In genomic region chr1:136040874-136041273, GRCm38 (mm10) we compare ENCODE assay signal across 20 mouse cellular contexts. TPM values are rescaled to one million over a fixed set of nuclear protein-coding genes. Genes with fewer than 3 reads are reported as not detected.
DNase-seq lines count a peak whose midpoint lies in the region; ATAC-seq and TF ChIP-seq lines count a peak whose summit lies in the region.
"Had no signal": no experiment of that assay in that cellular context is flagged by ENCODE, and none has a peak within 500 bp of the region (broad histone marks: within the 10 kb centered on the region; RNA-seq: fewer than 3 reads in every experiment).

No protein-coding gene starts in this region.

- H3K4me1 ChIP-seq in hindbrain, embryonic 14.5 days (replicated peaks; ENCODE audit: control insufficient read depth, insufficient read depth, low read length), result peaks cover 5% of the 10 kb centered on the region; the same call in 1 of the 2 replicates
- H3K4me1 ChIP-seq in hindbrain, embryonic 11.5 days (replicated peaks; ENCODE audit: control insufficient read depth, insufficient read depth, low read length), result no peaks in the 10 kb centered on the region
- H3K4me1 ChIP-seq in lung, postnatal 0 days (ENCODE audit: insufficient read depth, low read depth, low read length), result no peaks in the 10 kb centered on the region
- H3K4me1 ChIP-seq in limb, embryonic 12.5 days (replicated peaks), result peaks cover 16% of the 10 kb centered on the region
- peaks cover 11% of the 10 kb centered on the region for H3K4me1 ChIP-seq in stomach, embryonic 16.5 days (ENCODE audit: control insufficient read depth, insufficient read depth, low read length)
- H3K4me1 ChIP-seq: liver, embryonic 12.5 days had no signal

- H3K9ac ChIP-seq in hindbrain, embryonic 14.5 days, result no peak overlapping the region
- H3K9ac ChIP-seq in hindbrain, embryonic 11.5 days (ENCODE audit: low read depth, low read length), result no peak overlapping the region
- H3K9ac ChIP-seq in lung, postnatal 0 days (replicated peaks; ENCODE audit: low read depth), result no peak overlapping the region
- no peak overlapping the region for H3K9ac ChIP-seq in limb, embryonic 12.5 days (replicated peaks)
- H3K9ac ChIP-seq in stomach, embryonic 16.5 days (ENCODE audit: low read length), result peak overlapping the region; percentile 19; the same call in 1 of the 2 replicates
- H3K9ac ChIP-seq: forebrain, embryonic 15.5 days; liver, embryonic 12.5 days had no signal

- H3K4me2 ChIP-seq in hindbrain, embryonic 14.5 days (replicated peaks), result no peak overlapping the region
- H3K4me2 ChIP-seq in hindbrain, embryonic 11.5 days (replicated peaks; ENCODE audit: low read depth, low read length), result no peak overlapping the region
- H3K4me2 ChIP-seq in lung, postnatal 0 days (replicated peaks; ENCODE audit: low read depth, low read length), result no peak overlapping the region
- H3K4me2 ChIP-seq in limb, embryonic 12.5 days, result peak overlapping the region; percentile 34
- peak overlapping the region; percentile 23 for H3K4me2 ChIP-seq in stomach, embryonic 16.5 days (ENCODE audit: low read depth, low read length)
- H3K4me2 ChIP-seq: forebrain, embryonic 15.5 days; liver, embryonic 12.5 days had no signal

- peak; percentile 35; the same call in 1 of the 2 replicates for ATAC-seq in hindbrain, embryonic 14.5 days (ENCODE audit: low FRiP score)
- no peak for ATAC-seq in hindbrain, embryonic 11.5 days (ENCODE audit: low FRiP score)
- peak; percentile 16; the same call in 1 of the 2 replicates for ATAC-seq in lung, postnatal 0 days
- ATAC-seq in limb, embryonic 12.5 days (ENCODE audit: insufficient number of reproducible peaks, insufficient read depth, low FRiP score, low TSS enrichment, low read depth), result no peak
- peak; percentile 8; the same call in 1 of the 2 replicates for ATAC-seq in stomach, embryonic 16.5 days (ENCODE audit: insufficient read depth, low FRiP score)
- ATAC-seq: forebrain, embryonic 15.5 days; liver, embryonic 12.5 days; Patski had no signal

- H3K27ac ChIP-seq in hindbrain, embryonic 14.5 days, result no peak overlapping the region
- no peak overlapping the region for H3K27ac ChIP-seq in hindbrain, embryonic 11.5 days (ENCODE audit: low read depth, low read length)
- no peak overlapping the region for H3K27ac ChIP-seq in lung, postnatal 0 days (ENCODE audit: low read length)
- H3K27ac ChIP-seq in limb, embryonic 12.5 days, result no peak overlapping the region
- no peak overlapping the region for H3K27ac ChIP-seq in stomach, embryonic 16.5 days (ENCODE audit: low read length)
- H3K27ac ChIP-seq in layer of hippocampus, adult 2 months, result no peak overlapping the region
- H3K27ac ChIP-seq: forebrain, embryonic 15.5 days; liver, embryonic 12.5 days had no signal

- no peak overlapping the region for H3K4me3 ChIP-seq in hindbrain, embryonic 14.5 days (replicated peaks; ENCODE audit: low read length)
- H3K4me3 ChIP-seq in hindbrain, embryonic 11.5 days (ENCODE audit: low read depth, low read length), result no peak overlapping the region
- H3K4me3 ChIP-seq in lung, postnatal 0 days (ENCODE audit: low read depth, low read length), result no peak overlapping the region
- no peak overlapping the region for H3K4me3 ChIP-seq in limb, embryonic 12.5 days (replicated peaks)
- no peak overlapping the region for H3K4me3 ChIP-seq in stomach, embryonic 16.5 days (replicated peaks; ENCODE audit: low read length)
- H3K4me3 ChIP-seq in layer of hippocampus, adult 2 months, result no peak overlapping the region
- H3K4me3 ChIP-seq: forebrain, embryonic 15.5 days; liver, embryonic 12.5 days had no signal

- no peaks in the 10 kb centered on the region for H3K27me3 ChIP-seq in hindbrain, embryonic 14.5 days (ENCODE audit: control insufficient read depth, insufficient read depth, low read length)
- no peaks in the 10 kb centered on the region for H3K27me3 ChIP-seq in hindbrain, embryonic 11.5 days (ENCODE audit: control insufficient read depth, insufficient read depth, low read length)
- no peaks in the 10 kb centered on the region; the same call in 1 of the 2 replicates for H3K27me3 ChIP-seq in lung, postnatal 0 days (replicated peaks; ENCODE audit: insufficient read depth, low read length)
- H3K27me3 ChIP-seq in limb, embryonic 12.5 days, result peaks cover 9% of the 10 kb centered on the region
- H3K27me3 ChIP-seq in stomach, embryonic 16.5 days (ENCODE audit: control insufficient read depth, insufficient read depth, low read length), result no peaks in the 10 kb centered on the region
- H3K27me3 ChIP-seq: forebrain, embryonic 15.5 days; Patski had no signal

- 35% methylated on average over 4 of the region's 4 CpGs for WGBS in hindbrain, embryonic 14.5 days
- 41% methylated on average over 4 of the region's 4 CpGs for WGBS in hindbrain, embryonic 11.5 days
- WGBS in lung, postnatal 0 days, result 8% methylated on average over 3 of the region's 4 CpGs
- WGBS in limb, embryonic 12.5 days, result 38% methylated on average over 4 of the region's 4 CpGs
- WGBS in stomach, embryonic 16.5 days, result 16% methylated on average over 4 of the region's 4 CpGs

- no peak for TF ChIP-seq EP300 in lung, postnatal 0 days (IDR thresholded peaks at IDR 0.05)

- no peaks in the 10 kb centered on the region for H3K36me3 ChIP-seq in hindbrain, embryonic 14.5 days (replicated peaks; ENCODE audit: control insufficient read depth, insufficient read depth)
- no peaks in the 10 kb centered on the region for H3K36me3 ChIP-seq in hindbrain, embryonic 11.5 days (ENCODE audit: control insufficient read depth, insufficient read depth, low read length)
- no peaks in the 10 kb centered on the region for H3K36me3 ChIP-seq in lung, postnatal 0 days (ENCODE audit: insufficient read depth, low read length)
- H3K36me3 ChIP-seq in limb, embryonic 12.5 days, result peaks cover 2% of the 10 kb centered on the region; the same call in 1 of the 2 replicates
- H3K36me3 ChIP-seq in stomach, embryonic 16.5 days (ENCODE audit: control insufficient read depth, insufficient read depth, low read length), result no peaks in the 10 kb centered on the region

- DNase-seq in hindbrain, embryonic 14.5 days (ENCODE audit: low spot score), result peak; percentile 28
- DNase-seq in hindbrain, embryonic 11.5 days (ENCODE audit: low spot score), result no peak
- DNase-seq in lung, postnatal 0 days (ENCODE audit: low spot score), result no peak
- DNase-seq in lung, adult 18-20 months, result no peak
- no peak for DNase-seq in layer of hippocampus, adult 2 months (ENCODE audit: low spot score in 2 of 2)
- DNase-seq: adrenal gland, adult 8-10 months; cerebellum, adult 11-12 months; gastrocnemius, postnatal 36 days; right cerebral cortex, postnatal 14 days had no signal

- TF ChIP-seq CTCF in lung, postnatal 0 days (IDR thresholded peaks at IDR 0.05), result no peak
- TF ChIP-seq CTCF in layer of hippocampus, adult 2 months (conservative IDR thresholded peaks at IDR 0.05), result no peak

- no peaks in the 10 kb centered on the region for H3K9me3 ChIP-seq in hindbrain, embryonic 14.5 days (ENCODE audit: control insufficient read depth, low read length)
- no peaks in the 10 kb centered on the region for H3K9me3 ChIP-seq in hindbrain, embryonic 11.5 days (ENCODE audit: control insufficient read depth, low read length)
- no peaks in the 10 kb centered on the region for H3K9me3 ChIP-seq in lung, postnatal 0 days (ENCODE audit: low read length)
- H3K9me3 ChIP-seq in limb, embryonic 12.5 days, result no peaks in the 10 kb centered on the region
- no peaks in the 10 kb centered on the region for H3K9me3 ChIP-seq in stomach, embryonic 16.5 days (replicated peaks; ENCODE audit: control insufficient read depth, low read length)
- H3K9me3 ChIP-seq: forebrain, embryonic 15.5 days; liver, embryonic 12.5 days had no signal

RNA-seq across cellular contexts. Expression of gene Ascl5, which starts 9.7 kb away (rescaled TPM):
- not detected in 2 replicates for polyA plus RNA-seq in hindbrain, embryonic 14.5 days (2014; fragmentation: Nextera tagmentation; extraction: Ambion mirVana)
- not detected in 2 replicates for polyA plus RNA-seq in hindbrain, embryonic 11.5 days (2014; fragmentation: Nextera tagmentation; extraction: Ambion mirVana)
- polyA plus RNA-seq in lung, postnatal 0 days (2015; fragmentation: Nextera tagmentation; extraction: Ambion mirVana), result not detected in 2 replicates
- not detected in 2 replicates for polyA plus RNA-seq in limb, embryonic 12.5 days (2016; fragmentation: Nextera tagmentation; extraction: Ambion mirVana)
- polyA plus RNA-seq in stomach, embryonic 16.5 days (2015; fragmentation: Nextera tagmentation; extraction: Ambion mirVana), result 0.43 TPM in 1 of 2 replicates, not detected in the other
- not detected for total RNA-seq in layer of hippocampus, adult 2 months (2021)
- total RNA-seq: adrenal gland, adult 8-10 months; CH12.LX; gastrocnemius, postnatal 36 days; heart, postnatal 25 days; layer of hippocampus, postnatal 14 days; megakaryocyte, adult 5-6 weeks; neutrophil, adult 5-6 weeks had no signal
- polyA plus RNA-seq: forebrain, embryonic 15.5 days; kidney, embryonic 14.5 days; liver, embryonic 12.5 days; Patski had no signal

RNA-seq across cellular contexts. Expression of gene Cacna1s, which starts 11.7 kb away (rescaled TPM):
- 0.13 and 0.17 TPM in 2 replicates for polyA plus RNA-seq in hindbrain, embryonic 14.5 days (2014; fragmentation: Nextera tagmentation; extraction: Ambion mirVana)
- 0.20 and 0.43 TPM in 2 replicates for polyA plus RNA-seq in hindbrain, embryonic 11.5 days (2014; fragmentation: Nextera tagmentation; extraction: Ambion mirVana)
- polyA plus RNA-seq in lung, postnatal 0 days (2015; fragmentation: Nextera tagmentation; extraction: Ambion mirVana), result 0.82 and 1.6 TPM in 2 replicates
- 2.4 and 3.7 TPM in 2 replicates for polyA plus RNA-seq in limb, embryonic 12.5 days (2016; fragmentation: Nextera tagmentation; extraction: Ambion mirVana)
- 0.17 and 2.0 TPM in 2 replicates for polyA plus RNA-seq in stomach, embryonic 16.5 days (2015; fragmentation: Nextera tagmentation; extraction: Ambion mirVana)
- total RNA-seq in layer of hippocampus, adult 2 months (2021), result under 1 TPM; 0.49 to 0.77 TPM
- total RNA-seq: megakaryocyte, adult 5-6 weeks; neutrophil, adult 5-6 weeks had no signal
- polyA plus RNA-seq: kidney, embryonic 14.5 days; Patski had no signal

RNA-seq across cellular contexts. Expression of gene Tmem9, which starts 32.9 kb away (rescaled TPM):
- 98.2 and 116 TPM in 2 replicates for polyA plus RNA-seq in hindbrain, embryonic 14.5 days (2014; fragmentation: Nextera tagmentation; extraction: Ambion mirVana)
- polyA plus RNA-seq in hindbrain, embryonic 11.5 days (2014; fragmentation: Nextera tagmentation; extraction: Ambion mirVana), result 60.8 and 84.0 TPM in 2 replicates
- polyA plus RNA-seq in lung, postnatal 0 days (2015; fragmentation: Nextera tagmentation; extraction: Ambion mirVana), result 99.1 and 106 TPM in 2 replicates
- polyA plus RNA-seq in limb, embryonic 12.5 days (2016; fragmentation: Nextera tagmentation; extraction: Ambion mirVana), result 165 and 173 TPM in 2 replicates
- 145 and 157 TPM in 2 replicates for polyA plus RNA-seq in stomach, embryonic 16.5 days (2015; fragmentation: Nextera tagmentation; extraction: Ambion mirVana)
- total RNA-seq in layer of hippocampus, adult 2 months (2021), result 10 to 100 TPM; 69.5 to 85.7 TPM

RNA-seq across cellular contexts. Expression of gene Igfn1, which starts 34.7 kb away (rescaled TPM):
- polyA plus RNA-seq in hindbrain, embryonic 14.5 days (2014; fragmentation: Nextera tagmentation; extraction: Ambion mirVana), result not detected in 2 replicates
- polyA plus RNA-seq in hindbrain, embryonic 11.5 days (2014; fragmentation: Nextera tagmentation; extraction: Ambion mirVana), result not detected in 2 replicates
- polyA plus RNA-seq in lung, postnatal 0 days (2015; fragmentation: Nextera tagmentation; extraction: Ambion mirVana), result not detected in 2 replicates
- polyA plus RNA-seq in limb, embryonic 12.5 days (2016; fragmentation: Nextera tagmentation; extraction: Ambion mirVana), result 0.14 TPM in 1 of 2 replicates, not detected in the other
- 0.12 TPM in 2 replicates for polyA plus RNA-seq in stomach, embryonic 16.5 days (2015; fragmentation: Nextera tagmentation; extraction: Ambion mirVana)
- under 1 TPM; 0.15 to 0.36 TPM for total RNA-seq in layer of hippocampus, adult 2 months (2021)
- total RNA-seq: CH12.LX; megakaryocyte, adult 5-6 weeks had no signal
- polyA plus RNA-seq: forebrain, embryonic 15.5 days; kidney, embryonic 14.5 days; liver, embryonic 12.5 days; Patski had no signal

Comparison
In these comparisons a context has a peak if more than half of its experiments do, and no peak if none do; other contexts are left out.
1. ATAC-seq: peak in hindbrain, embryonic 14.5 days (single experiment), lung, postnatal 0 days (single experiment) and stomach, embryonic 16.5 days (single experiment); none in hindbrain, embryonic 11.5 days (single experiment) and limb, embryonic 12.5 days (single experiment).
2. H3K4me2 ChIP-seq: peak in limb, embryonic 12.5 days (single experiment) and stomach, embryonic 16.5 days (single experiment); none in hindbrain, embryonic 14.5 days (single experiment), hindbrain, embryonic 11.5 days (single experiment) and lung, postnatal 0 days (single experiment).